Mouse (Mus musculus) spleen, postnatal 4 days (tissue): ENCODE data around the gene Syt8.

Experiments
- DNase-seq, 2 experiments: peaks; one replicate each; pipeline ENCODE4 v3.0.0; 2022; ENCODE audit warnings: low spot score in 2 of 2

The Syt8 gene

GRCm38 (mm10) chr7:142408686-142409085 is 26.0 kb upstream of the Syt8 start:
- no peak for DNase-seq

- DNase-seq, result no peak
Measured at GRCm38 (mm10) chr7:142409603-142410002, 25.0 kb upstream of the Syt8 start.

GRCm38 (mm10) chr7:142413285-142413684 is 21.4 kb upstream of the Syt8 start:
- DNase-seq, result no peak

GRCm38 (mm10) chr7:142415314-142415713 is 19.3 kb upstream of the Syt8 start:
- DNase-seq, result no peak

GRCm38 (mm10) chr7:142416225-142416624 is 18.4 kb upstream of the Syt8 start:
- no peak for DNase-seq

- no peak for DNase-seq
Measured at GRCm38 (mm10) chr7:142418027-142418426, 16.6 kb upstream of the Syt8 start.

- no peak for DNase-seq
Measured at GRCm38 (mm10) chr7:142418679-142419078, 16.0 kb upstream of the Syt8 start.

- no peak for DNase-seq
Measured at GRCm38 (mm10) chr7:142419887-142420286, 14.8 kb upstream of the Syt8 start.

GRCm38 (mm10) chr7:142421826-142422225 is 12.8 kb upstream of the Syt8 start:
- DNase-seq, result no peak

GRCm38 (mm10) chr7:142425641-142426213 is 8.9 kb upstream of the Syt8 start:
- no peak for DNase-seq

- peak in 1 of 2 experiments; percentile 43 for DNase-seq
Measured at GRCm38 (mm10) chr7:142428213-142428612, 6.4 kb upstream of the Syt8 start.

- no peak for DNase-seq
Measured at GRCm38 (mm10) chr7:142430160-142430678, 4.4 kb upstream of the Syt8 start.

- DNase-seq, result no peak
Measured at GRCm38 (mm10) chr7:142431106-142431505, 3.5 kb upstream of the Syt8 start.

- no peak for DNase-seq
Measured at GRCm38 (mm10) chr7:142433623-142434022, 1.0 kb upstream of the Syt8 start.

GRCm38 (mm10) chr7:142435524-142435923 is 874 bp downstream of the Syt8 start:
- peak; percentile 72 to 86 for DNase-seq

GRCm38 (mm10) chr7:142437324-142437723 is 2.7 kb downstream of the Syt8 start:
- DNase-seq, result no peak

GRCm38 (mm10) chr7:142439966-142440365 is 5.3 kb downstream of the Syt8 start:
- peak in 1 of 2 experiments; percentile 63 for DNase-seq

- DNase-seq, result peak in 1 of 2 experiments; percentile 74
Measured at GRCm38 (mm10) chr7:142440657-142441114, 6.0 kb downstream of the Syt8 start.

GRCm38 (mm10) chr7:142441585-142441984 is 6.9 kb downstream of the Syt8 start, which contains the start of gene Tnni2:
Gene Tnni2 (plus strand): TSS chr7:142441808.
- no peak for DNase-seq

- no peak for DNase-seq
Measured at GRCm38 (mm10) chr7:142442081-142442907, 7.6 kb downstream of the Syt8 start.

- no peak for DNase-seq
Measured at GRCm38 (mm10) chr7:142442908-142443420, 8.3 kb downstream of the Syt8 start.

GRCm38 (mm10) chr7:142443474-142443873 is 8.8 kb downstream of the Syt8 start:
- DNase-seq, result no peak

- DNase-seq, result no peak
Measured at GRCm38 (mm10) chr7:142444171-142444570, 9.5 kb downstream of the Syt8 start.
